Mouse (Mus musculus) kidney, postnatal 0 days (tissue): ENCODE results near the gene Hirip3. TPM values are rescaled to one million over a fixed set of nuclear protein-coding genes. Genes with fewer than 3 reads are reported as not detected.
A peak's percentile ranks its signal among the peaks of the same experiment; 100 is the strongest.

Experiments used
- ATAC-seq: fragments of 200-750 bp; cut with Nextera tagmentation; replicated peaks from 2 replicates; pipeline ENCODE4 v1.8.0; 2017; ENCODE audit warnings: low read depth, moderate number of reproducible peaks, moderate TSS enrichment, moderate library complexity; ENCODE audit not compliant: low FRiP score
- DNase-seq: peaks from one replicate; pipeline ENCODE4 v3.0.0-alpha.2; 2016; ENCODE audit warnings: low spot score
- H3K27ac ChIP-seq: fragments of 300-500 bp; sonication (generic); 2 replicates; pipeline ENCODE4 v1.5.1; 2014; ENCODE audit warnings: mild to moderate bottlenecking
- H3K27me3 ChIP-seq: fragments of 300-500 bp; sonication (generic); 2 replicates; pipeline ENCODE4 v1.6.1; 2014; ENCODE audit warnings: low read length, mixed read lengths; ENCODE audit not compliant: insufficient read depth
- H3K36me3 ChIP-seq: fragments of 300-500 bp; sonication (generic); 2 replicates; pipeline ENCODE4 v1.6.1; 2014; ENCODE audit warnings: low read length, mixed read lengths; ENCODE audit not compliant: insufficient read depth
- H3K4me1 ChIP-seq: fragments of 300-500 bp; sonication (generic); replicated peaks from 2 replicates; pipeline ENCODE4 v1.6.1; 2014; ENCODE audit warnings: antibody characterized with exemption, low read length, mixed read lengths; ENCODE audit not compliant: insufficient read depth
- H3K4me2 ChIP-seq: fragments of 300-500 bp; sonication (generic); 2 replicates; pipeline ENCODE4 v1.6.1; 2014; ENCODE audit warnings: mild to moderate bottlenecking, low read length, moderate library complexity, mixed read lengths
- H3K4me3 ChIP-seq: fragments of 300-500 bp; sonication (generic); replicated peaks from 2 replicates; pipeline ENCODE4 v1.5.1; 2014; ENCODE audit warnings: low read depth, low read length
- H3K9ac ChIP-seq: fragments of 300-500 bp; sonication (generic); 2 replicates; pipeline ENCODE4 v1.6.1; 2014; ENCODE audit warnings: low read depth, low read length
- H3K9me3 ChIP-seq: fragments of 300-500 bp; sonication (generic); replicated peaks from 2 replicates; pipeline ENCODE4 v1.6.1; 2016; ENCODE audit warnings: low read length, inconsistent platforms, mixed read lengths
- CTCF ChIP-seq: IDR thresholded peaks from 2 replicates; pipeline ENCODE4 v1.5.1; 2016; ENCODE audit warnings: antibody characterized with exemption, low read depth, mild to moderate bottlenecking, moderate library complexity
- WGBS: fragments of 180-500 bp; shearing (Covaris S2); extraction: QIAGEN DNeasy Blood & Tissue Kit; methylation state at CpG from one replicate; pipeline ENCODE4 v1.1.7; 2014; 5-methylcytosine and 5-hydroxymethylcytosine counted together
- polyA plus RNA-seq: library from polyadenylated mRNA; unstranded; fragments of >200 nt; fragmentation: Nextera tagmentation; extraction: Ambion mirVana; gene quantifications from 2 replicates; pipeline ENCODE4 v1.2.1, GENCODE M21; 2015

The Hirip3 gene
- polyA plus RNA-seq, 1 experiment from 2014 or later: 16.3 TPM

DNA sequence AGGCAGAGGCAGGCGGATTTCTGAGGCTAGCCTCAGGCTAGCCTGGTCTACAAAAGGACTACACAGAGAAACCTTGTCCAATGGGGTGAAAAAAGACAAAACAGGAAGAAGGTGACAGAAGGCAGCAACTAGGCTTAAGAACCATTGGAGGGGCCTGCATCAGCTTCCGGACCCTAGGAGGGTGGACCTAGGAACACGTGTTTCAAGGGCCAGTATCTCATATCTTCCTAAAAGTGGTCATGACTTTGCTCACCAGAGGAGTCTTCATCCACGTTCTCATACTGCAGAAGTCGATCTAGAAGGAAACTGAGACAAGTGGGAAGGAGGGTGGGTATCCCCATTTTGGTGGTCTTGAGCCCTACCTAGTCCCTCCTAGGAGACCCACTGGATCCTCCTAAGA is 785 bp upstream of the Hirip3 start:
- WGBS: 63% methylated on average over 5 of the region's 5 CpGs
- ATAC-seq: no peak
- Histone ChIP-seq H3K9me3 (no peaks in the 10 kb centered on the region), H3K36me3 (peaks cover 32% of the 10 kb centered on the region), H3K4me3 (peak overlapping the region; percentile 51), H3K27ac (no peak overlapping the region), H3K27me3 (no peaks in the 10 kb centered on the region), H3K4me2 (peak overlapping the region; percentile 76), H3K9ac (peak overlapping the region; percentile 61; the same call in 1 of the 2 replicates), H3K4me1 (peaks cover 8% of the 10 kb centered on the region; the same call in 1 of the 2 replicates)
- TF ChIP-seq CTCF: no peak
- no peak for DNase-seq

DNA sequence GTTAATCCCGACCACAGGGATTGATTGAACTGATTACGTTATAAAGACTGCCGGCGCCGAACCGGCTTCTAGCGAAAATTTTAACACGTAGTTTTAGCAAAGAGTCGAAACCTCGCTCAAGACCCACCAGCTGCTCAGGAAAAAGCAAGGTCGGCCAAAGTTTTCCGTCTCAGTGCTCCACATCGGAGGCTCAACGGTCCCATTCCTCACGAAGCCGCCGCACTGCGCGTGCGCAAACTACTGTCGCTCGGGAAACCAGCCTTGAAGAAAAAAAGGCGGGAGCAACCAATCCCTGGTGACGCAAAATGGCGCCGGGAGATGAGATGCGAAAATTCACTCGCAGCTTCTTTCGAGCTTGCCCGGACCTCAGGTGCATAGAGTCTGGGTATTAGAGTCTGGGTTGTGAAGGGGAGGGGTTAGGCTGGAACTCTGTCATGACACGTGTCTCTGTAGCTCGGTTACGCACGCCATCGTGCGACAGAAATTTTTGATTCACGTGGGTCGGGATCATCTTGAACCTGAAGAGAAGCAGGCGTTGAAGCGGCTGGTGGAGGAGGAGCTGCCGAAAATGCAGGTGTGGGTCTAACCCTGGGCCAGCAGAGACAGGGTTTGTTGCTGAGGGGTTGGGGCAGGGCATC is 494 bp downstream of the Hirip3 start, which contains the start of gene Ino80e:
TSS of gene Ino80e (minus strand) at position 231 of the 638 bp plus-strand sequence.
- H3K9me3 ChIP-seq: no peaks in the 10 kb centered on the region
- ATAC-seq (peak; percentile 68), DNase-seq (peak; percentile 98)
- peak within 1 kb of the TSS; percentile 61 for H3K9ac ChIP-seq
- TF ChIP-seq CTCF: no peak
- H3K4me3 ChIP-seq: peak within 1 kb of the TSS; percentile 51
- H3K36me3 ChIP-seq: peaks cover 32% of the 10 kb centered on the region
- peak within 1 kb of the TSS; percentile 76 for H3K4me2 ChIP-seq
- H3K4me1 ChIP-seq: peaks cover 8% of the 10 kb centered on the region; the same call in 1 of the 2 replicates
- under 1% methylated on average over 41 of the region's 41 CpGs for WGBS
- no peaks in the 10 kb centered on the region for H3K27me3 ChIP-seq
- peak within 1 kb of the TSS; percentile 70 for H3K27ac ChIP-seq

GRCm38 (mm10) chr7:126863791-126864190 is 2.0 kb downstream of the Hirip3 start:
- Histone ChIP-seq H3K27ac (no peak overlapping the region), H3K4me3 (no peak overlapping the region), H3K4me2 (peak overlapping the region; percentile 76), H3K36me3 (peaks cover 41% of the 10 kb centered on the region), H3K27me3 (no peaks in the 10 kb centered on the region), H3K9me3 (no peaks in the 10 kb centered on the region), H3K4me1 (peaks cover 8% of the 10 kb centered on the region; the same call in 1 of the 2 replicates), H3K9ac (peak overlapping the region; percentile 35)
- DNase-seq (peak; percentile 19), ATAC-seq (no peak)
- no peak for TF ChIP-seq CTCF
- WGBS: 47% methylated on average over 6 of the region's 6 CpGs

DNA sequence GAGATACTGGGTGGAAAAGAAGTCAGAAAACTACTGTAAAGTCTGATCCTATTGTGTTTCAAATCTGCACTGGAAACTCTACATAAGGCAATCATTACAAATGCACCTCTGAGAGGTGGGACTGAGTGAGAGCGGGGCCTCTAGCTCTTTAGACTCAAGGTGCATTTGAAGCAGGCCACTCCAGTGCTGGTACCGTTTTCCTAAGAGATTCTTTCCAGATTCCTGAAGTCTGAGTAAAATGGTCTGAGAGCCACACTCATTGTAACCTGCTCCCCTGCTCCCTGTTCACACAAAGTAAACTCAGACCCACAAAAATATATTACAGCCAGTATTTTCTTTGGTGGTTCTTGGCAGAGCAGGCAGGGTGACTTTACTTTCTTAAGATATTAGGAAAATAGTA is 5.8 kb downstream of the Hirip3 start:
- no peak for TF ChIP-seq CTCF

GRCm38 (mm10) chr7:126868003-126868402 is 6.2 kb downstream of the Hirip3 start:
- Histone ChIP-seq H3K27ac (no peak overlapping the region), H3K4me2 (no peak overlapping the region), H3K9me3 (no peaks in the 10 kb centered on the region), H3K9ac (no peak overlapping the region), H3K4me3 (no peak overlapping the region), H3K4me1 (peaks cover 3% of the 10 kb centered on the region; the same call in 1 of the 2 replicates), H3K27me3 (no peaks in the 10 kb centered on the region), H3K36me3 (peaks cover 80% of the 10 kb centered on the region)
- WGBS: 88% methylated on average over 12 of the region's 12 CpGs
- TF ChIP-seq CTCF: no peak
- DNase-seq (no peak), ATAC-seq (no peak)

More for the DNA sequence above, 5.8 kb downstream of the Hirip3 start:
- Histone ChIP-seq H3K36me3 (peaks cover 75% of the 10 kb centered on the region), H3K9me3 (no peaks in the 10 kb centered on the region), H3K9ac (no peak overlapping the region), H3K4me1 (peaks cover 8% of the 10 kb centered on the region; the same call in 1 of the 2 replicates), H3K27ac (no peak overlapping the region), H3K27me3 (no peaks in the 10 kb centered on the region), H3K4me3 (no peak overlapping the region), H3K4me2 (no peak overlapping the region)
- ATAC-seq (no peak), DNase-seq (no peak)
- 96% methylated on average over 2 of the region's 2 CpGs for WGBS

- no peak for TF ChIP-seq CTCF
- Histone ChIP-seq H3K4me2 (no peak overlapping the region), H3K4me1 (no peaks in the 10 kb centered on the region), H3K27me3 (no peaks in the 10 kb centered on the region), H3K27ac (no peak overlapping the region), H3K9ac (no peak overlapping the region), H3K9me3 (no peaks in the 10 kb centered on the region), H3K36me3 (peaks cover 91% of the 10 kb centered on the region), H3K4me3 (no peak overlapping the region)
- ATAC-seq (no peak), DNase-seq (no peak)
- 89% methylated on average over 23 of the region's 23 CpGs for WGBS
Measured at GRCm38 (mm10) chr7:126869780-126870519, 8.2 kb downstream of the Hirip3 start.
